ENCODE assay signal across 17 mouse cellular contexts in genomic region chr2:33893151-33893550, GRCm38 (mm10). TPM values are rescaled to one million over a fixed set of nuclear protein-coding genes. Genes with fewer than 3 reads are reported as not detected.
DNase-seq lines count a peak whose midpoint lies in the region; ATAC-seq and TF ChIP-seq lines count a peak whose summit lies in the region.
"Had no signal": no experiment of that assay in that cellular context is flagged by ENCODE, and none has a peak within 500 bp of the region (broad histone marks: within the 10 kb centered on the region; RNA-seq: fewer than 3 reads in every experiment).

No protein-coding gene starts in this region.

- H3K4me2 ChIP-seq in liver, embryonic 11.5 days = no peak overlapping the region
- H3K4me2 ChIP-seq in CH12.LX (ENCODE audit: insufficient read depth, low read depth, poor library complexity, severe bottlenecking) = no peak overlapping the region
- H3K4me2 ChIP-seq: embryonic facial prominence, embryonic 13.5 days; heart, embryonic 11.5 days; hindbrain, embryonic 14.5 days; kidney, embryonic 15.5 days had no signal

- no peak overlapping the region for H3K27ac ChIP-seq in gastrocnemius, adult 2 months
- no peak overlapping the region for H3K27ac ChIP-seq in liver, embryonic 11.5 days (ENCODE audit: low read depth, low read length)
- no peak overlapping the region for H3K27ac ChIP-seq in CH12.LX (ENCODE audit: insufficient read depth, low read depth)
- no peak overlapping the region for H3K27ac ChIP-seq in bone marrow, adult 2 months (ENCODE audit: control insufficient read depth, insufficient read depth, low read depth, low read length, poor library complexity)
- H3K27ac ChIP-seq: embryonic facial prominence, embryonic 13.5 days; hindbrain, embryonic 14.5 days; kidney, embryonic 15.5 days had no signal

- H3K27me3 ChIP-seq in liver, embryonic 11.5 days (replicated peaks; ENCODE audit: control insufficient read depth, insufficient read depth, low read length) = no peaks in the 10 kb centered on the region
- peaks cover 4% of the 10 kb centered on the region for H3K27me3 ChIP-seq in CH12.LX (replicated peaks)
- H3K27me3 ChIP-seq: embryonic facial prominence, embryonic 13.5 days; kidney, embryonic 15.5 days had no signal

- H3K79me2 ChIP-seq in CH12.LX (replicated peaks; ENCODE audit: control insufficient read depth, extremely low read depth, insufficient read depth, poor library complexity, severe bottlenecking) = no peaks in the 10 kb centered on the region

- ATAC-seq in liver, embryonic 11.5 days (replicated peaks; ENCODE audit: low FRiP score) = no peak
- ATAC-seq: midbrain, embryonic 16.5 days had no signal

- in situ Hi-C loops in CH12.LX (cut with MboI; ENCODE audit: low pct_ligation_motif_present, low pct_unique_long_range_greater_than_20kb, low sequenced_read_pairs) = no loop called here

- H3K4me3 ChIP-seq in gastrocnemius, adult 2 months = no peak overlapping the region
- no peak overlapping the region for H3K4me3 ChIP-seq in liver, embryonic 11.5 days (ENCODE audit: low read depth, low read length)
- H3K4me3 ChIP-seq in CH12.LX (replicated peaks in 1 of 3; ENCODE audit: low read depth in 2 of 3, low read length in 2 of 3, poor library complexity in 1 of 3) = no peak overlapping the region
- no peak overlapping the region for H3K4me3 ChIP-seq in bone marrow, adult 2 months (replicated peaks; ENCODE audit: control insufficient read depth, low read depth, low read length)
- H3K4me3 ChIP-seq: embryonic facial prominence, embryonic 13.5 days; kidney, embryonic 15.5 days had no signal

- no peaks in the 10 kb centered on the region for H3K36me3 ChIP-seq in liver, embryonic 11.5 days (ENCODE audit: control insufficient read depth, insufficient read depth, low read length)
- no peaks in the 10 kb centered on the region for H3K36me3 ChIP-seq in CH12.LX (replicated peaks in 1 of 2; ENCODE audit: control insufficient read depth in 1 of 2, insufficient read depth in 1 of 2, low read length in 1 of 2)
- H3K36me3 ChIP-seq: embryonic facial prominence, embryonic 13.5 days; kidney, embryonic 15.5 days had no signal

- dilution Hi-C loops in CH12.LX (cut with MboI; ENCODE audit: extremely low pct_ligation_motif_present, extremely low pct_unique_long_range_greater_than_20kb, low sequenced_read_pairs) = no loop called here

- TF ChIP-seq POLR2A in CH12.LX (IDR thresholded peaks at IDR 0.05; ENCODE audit: low read depth, low read length) = no peak
- no peak for TF ChIP-seq POLR2A in bone marrow, adult 2 months (IDR thresholded peaks at IDR 0.05; ENCODE audit: borderline replicate concordance, control insufficient read depth, low read depth, low read length)

- no peak overlapping the region for H3K9ac ChIP-seq in liver, embryonic 11.5 days (ENCODE audit: low read depth, low read length)
- H3K9ac ChIP-seq in CH12.LX (ENCODE audit: insufficient read depth, low read depth) = no peak overlapping the region
- H3K9ac ChIP-seq: embryonic facial prominence, embryonic 13.5 days; hindbrain, embryonic 14.5 days; kidney, embryonic 15.5 days had no signal

- WGBS in liver, embryonic 11.5 days = 85% methylated on average over 3 of the region's 3 CpGs
- 94% methylated on average over 3 of the region's 3 CpGs for WGBS in bone marrow, adult 2 months

- intact Hi-C loops in gastrocnemius, adult 2 months (cut with DNase I) = no loop called here

- H3K4me1 ChIP-seq in liver, embryonic 11.5 days (replicated peaks; ENCODE audit: control insufficient read depth, insufficient read depth, low read length) = no peaks in the 10 kb centered on the region
- peaks cover 4 to 16% of the 10 kb centered on the region in 2 experiments for H3K4me1 ChIP-seq in CH12.LX (ENCODE audit: control insufficient read depth in 1 of 2, insufficient read depth in 2 of 2)
- H3K4me1 ChIP-seq in bone marrow, adult 2 months (ENCODE audit: control insufficient read depth, insufficient read depth, low read length) = no peaks in the 10 kb centered on the region

- DNase-seq in gastrocnemius, adult 2 months = no peak
- no peak for DNase-seq in gastrocnemius, postnatal 4 days (ENCODE audit: low spot score in 2 of 2)
- DNase-seq in liver (peak; percentile 37), CH12.LX (ENCODE audit: extremely low read depth) (no peak), adipocyte (ENCODE audit: low spot score) (no peak)
- no peak for DNase-seq in liver, embryonic 11.5 days (ENCODE audit: low spot score)
- no peak for DNase-seq in embryo, embryonic 9.5 days (ENCODE audit: extremely low spot score)
- DNase-seq: cerebellum, adult 8-10 months; heart, postnatal 14 days; lung, postnatal 4 days; right cerebral cortex, postnatal 14 days had no signal

- TF ChIP-seq RAD21 in CH12.LX (IDR thresholded peaks at IDR 0.05; ENCODE audit: low read depth, low read length) = no peak; the same call in none of the 2 replicates

- TF ChIP-seq CTCF in gastrocnemius, adult 2 months (IDR thresholded peaks at IDR 0.05) = peak; percentile 24; the same call in 1 of the 2 replicates
- peak in 1 of 2 experiments; percentile 27; a peak in 1 of 4 replicates for TF ChIP-seq CTCF in CH12.LX (conservative IDR thresholded peaks at IDR 0.05 in 1 of 2, IDR thresholded peaks at IDR 0.05 in 1 of 2; ENCODE audit: low read depth in 2 of 2, low read length in 2 of 2)
- TF ChIP-seq CTCF in bone marrow, adult 2 months (IDR thresholded peaks at IDR 0.05; ENCODE audit: control insufficient read depth, insufficient read depth, low read length) = peak; percentile 40; the same call in 1 of the 2 replicates

- no peak for TF ChIP-seq EP300 in CH12.LX (IDR thresholded peaks at IDR 0.05; ENCODE audit: low read length)

- H3K9me3 ChIP-seq in liver, embryonic 11.5 days (ENCODE audit: control insufficient read depth, low read length) = no peaks in the 10 kb centered on the region
- peaks cover 6% of the 10 kb centered on the region for H3K9me3 ChIP-seq in CH12.LX (replicated peaks; ENCODE audit: low read length)
- H3K9me3 ChIP-seq: embryonic facial prominence, embryonic 13.5 days; kidney, embryonic 15.5 days had no signal

TF ChIP-seq in CH12.LX, 34 proteins besides CTCF, POLR2A, EP300 and RAD21:
- TF ChIP-seq ZKSCAN1 (IDR thresholded peaks at IDR 0.05; ENCODE audit: borderline replicate concordance, low read depth, low read length) = no peak
- no peak for TF ChIP-seq POLR2AphosphoS2 (IDR thresholded peaks at IDR 0.05; ENCODE audit: low read depth, low read length)
- TF ChIP-seq SMC3 (IDR thresholded peaks at IDR 0.05; ENCODE audit: low read depth, low read length) = peak; percentile 12
- no peak for TF ChIP-seq BHLHE40 (IDR thresholded peaks at IDR 0.05; ENCODE audit: low read depth, low read length)
- TF ChIP-seq MAX (IDR thresholded peaks at IDR 0.05; ENCODE audit: low read length) = no peak
- TF ChIP-seq NRF1 (IDR thresholded peaks at IDR 0.05; ENCODE audit: low read depth, low read length) = no peak
- TF ChIP-seq USF1 (IDR thresholded peaks at IDR 0.05; ENCODE audit: low read depth, low read length) = no peak
- TF ChIP-seq ZMIZ1 (IDR thresholded peaks at IDR 0.05; ENCODE audit: low read depth, low read length) = 0 out of 2 replicates have a peak, but pooled peaks have one; percentile 37
- no peak for TF ChIP-seq IRF4 (IDR thresholded peaks at IDR 0.05; ENCODE audit: low read depth, low read length)
- no peak for TF ChIP-seq NELFE (IDR thresholded peaks at IDR 0.05; ENCODE audit: low read depth, low read length)
- no peak for TF ChIP-seq JUND (conservative IDR thresholded peaks at IDR 0.05; ENCODE audit: low read depth, low read length)
- no peak for TF ChIP-seq UBTF (IDR thresholded peaks at IDR 0.05; ENCODE audit: low read depth, low read length)
TF ChIP-seq in CH12.LX: peak in this region for 2.

RNA-seq across cellular contexts. Expression of gene Mvb12b, which starts 5.4 kb away (rescaled TPM):
- 10 to 100 TPM; 28.4 to 30.4 TPM for total RNA-seq in gastrocnemius, adult 2 months (2021)
- total RNA-seq in gastrocnemius, postnatal 4 days (2021) = 10 to 100 TPM; 33.3 to 36.7 TPM
- polyA plus RNA-seq in liver, embryonic 11.5 days (2014; fragmentation: Nextera tagmentation; extraction: Ambion mirVana) = 17.7 and 18.3 TPM in 2 replicates
- total RNA-seq in CH12.LX (2012; rRNA removed) (11.5 and 16.7 TPM in 2 replicates), CH12.LX (2014; rRNA removed) (3.0 and 3.1 TPM in 2 replicates)
- polyA plus RNA-seq in CH12.LX (2012; ENCODE audit: insufficient read length, low read depth) = 5.1 and 5.3 TPM in 2 replicates
- polyA plus RNA-seq in bone marrow, adult 2 months (2011; ENCODE audit: insufficient read depth, insufficient read length, low replicate concordance, missing spikeins) = 18.3 and 38.3 TPM in 2 replicates
